Mouse (Mus musculus) urinary bladder, postnatal 4 days (tissue): ENCODE measurements around the gene Zmynd11.
"Not testable (repeated sequence)": the region's sequence is repeated elsewhere in the genome, so short reads cannot be mapped to it uniquely, and the experiment has no call there.

Experiments used
- DNase-seq, 2 experiments: peaks; one replicate each; pipeline ENCODE4 v3.0.0; 2021 to 2022; ENCODE audit warnings: low spot score in 2 of 2

Zmynd11 gene

GRCm38 (mm10) chr13:9764646-9765536 lies at the start of gene Zmynd11:
TSS of gene Zmynd11 (minus strand) at chr13:9765330.
- peak in 1 of 2 experiments; percentile 53 for DNase-seq

- DNase-seq, result no peak
Observed at GRCm38 (mm10) chr13:9795889-9796631, 30.9 kb upstream of the Zmynd11 start.

GRCm38 (mm10) chr13:9786050-9786449 lies 20.9 kb upstream of the Zmynd11 start:
- no peak for DNase-seq

- no peak for DNase-seq
Observed at GRCm38 (mm10) chr13:9783717-9784116, 18.6 kb upstream of the Zmynd11 start.

GRCm38 (mm10) chr13:9775901-9776300 lies 10.8 kb upstream of the Zmynd11 start:
- no peak for DNase-seq

- DNase-seq, result no peak
Observed at GRCm38 (mm10) chr13:9774077-9774476, 8.9 kb upstream of the Zmynd11 start.

- DNase-seq, result no peak
Observed at GRCm38 (mm10) chr13:9767279-9767678, 2.1 kb upstream of the Zmynd11 start.

GRCm38 (mm10) chr13:9766497-9766896 lies 1.4 kb upstream of the Zmynd11 start:
- no peak for DNase-seq

GRCm38 (mm10) chr13:9765537-9765851 lies 364 bp upstream of the Zmynd11 start:
- DNase-seq, result no peak

GRCm38 (mm10) chr13:9763828-9764645 lies 1.1 kb downstream of the Zmynd11 start:
- peak; percentile 68 to 72 for DNase-seq

GRCm38 (mm10) chr13:9763100-9763827 lies 1.9 kb downstream of the Zmynd11 start:
- no peak for DNase-seq

GRCm38 (mm10) chr13:9760057-9760456 lies 5.1 kb downstream of the Zmynd11 start:
- no peak for DNase-seq

GRCm38 (mm10) chr13:9757842-9758491 lies 7.2 kb downstream of the Zmynd11 start:
- DNase-seq, result no peak

- DNase-seq, result no peak
Observed at GRCm38 (mm10) chr13:9753706-9754105, 11.4 kb downstream of the Zmynd11 start.

GRCm38 (mm10) chr13:9750320-9750719 lies 14.8 kb downstream of the Zmynd11 start:
- DNase-seq, result no peak

GRCm38 (mm10) chr13:9749796-9750195 lies 15.3 kb downstream of the Zmynd11 start:
- DNase-seq, result no peak

- no peak for DNase-seq
Observed at GRCm38 (mm10) chr13:9738190-9738589, 26.9 kb downstream of the Zmynd11 start.

- DNase-seq, result no peak
Observed at GRCm38 (mm10) chr13:9737024-9737423, 28.1 kb downstream of the Zmynd11 start.

- not testable (repeated sequence) for DNase-seq
Observed at GRCm38 (mm10) chr13:9732262-9732661, 32.9 kb downstream of the Zmynd11 start.

GRCm38 (mm10) chr13:9729073-9729472 lies 36.1 kb downstream of the Zmynd11 start:
- no peak for DNase-seq

- DNase-seq, result no peak
Observed at GRCm38 (mm10) chr13:9715224-9715623, 49.9 kb downstream of the Zmynd11 start.
